Comparison of ENCODE assay signal across 24 mouse cellular contexts in the genomic region with DNA sequence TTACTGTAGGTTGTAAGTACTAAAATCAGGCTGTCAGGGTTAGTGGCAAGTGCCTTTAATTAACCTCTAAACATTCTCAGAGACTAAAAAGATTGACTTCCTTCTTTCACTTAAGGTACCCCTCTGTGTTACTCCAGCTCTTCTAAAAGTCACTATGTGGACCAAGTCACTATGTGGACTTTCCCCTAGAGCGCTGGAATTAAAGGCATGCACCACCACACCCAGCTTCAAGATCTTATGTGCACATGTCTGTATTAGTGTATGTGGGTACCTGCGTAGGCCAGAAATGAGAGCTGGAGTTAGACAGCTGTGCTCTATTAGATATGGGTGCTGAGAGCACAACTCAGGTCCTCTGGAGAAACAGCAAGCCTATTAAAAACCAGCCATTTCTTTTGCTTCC. TPM values are rescaled to one million over a fixed set of nuclear protein-coding genes. Genes with fewer than 3 reads are reported as not detected.
DNase-seq lines count a peak whose midpoint lies in the region; ATAC-seq and TF ChIP-seq lines count a peak whose summit lies in the region.
"Had no signal": no experiment of that assay in that cellular context is flagged by ENCODE, and none has a peak within 500 bp of the region (broad histone marks: within the 10 kb centered on the region; RNA-seq: fewer than 3 reads in every experiment).

No protein-coding gene starts in this region.

- H3K27me3 ChIP-seq in lung, postnatal 0 days (replicated peaks; ENCODE audit: insufficient read depth, low read length) = no peaks in the 10 kb centered on the region
- H3K27me3 ChIP-seq in ES-Bruce4 (ENCODE audit: control insufficient read depth, insufficient read depth, low read length, poor library complexity, severe bottlenecking) = no peaks in the 10 kb centered on the region
- H3K27me3 ChIP-seq in intestine, embryonic 16.5 days (replicated peaks; ENCODE audit: control insufficient read depth, insufficient read depth, low read length) = no peaks in the 10 kb centered on the region
- no peaks in the 10 kb centered on the region for H3K27me3 ChIP-seq in stomach, postnatal 0 days (ENCODE audit: control insufficient read depth, insufficient read depth, low read length)
- H3K27me3 ChIP-seq: embryonic facial prominence, embryonic 12.5 days; embryonic facial prominence, embryonic 15.5 days; hindbrain, embryonic 13.5 days; Patski had no signal

- ATAC-seq in lung, postnatal 0 days = peak; percentile 83
- peak; percentile 58 for ATAC-seq in intestine, embryonic 16.5 days
- ATAC-seq in stomach, postnatal 0 days (ENCODE audit: low FRiP score, low TSS enrichment) = peak; percentile 64; the same call in 1 of the 2 replicates
- ATAC-seq in cerebellum, adult (ENCODE audit: insufficient number of reproducible peaks, low FRiP score, low TSS enrichment) = no peak
- ATAC-seq: CD4-positive, CD25-positive, alpha-beta regulatory T cell, adult 4 months; forebrain, embryonic 14.5 days; hindbrain, embryonic 16.5 days; Patski had no signal

- H3K36me3 ChIP-seq in lung, postnatal 0 days (ENCODE audit: insufficient read depth, low read length) = no peaks in the 10 kb centered on the region
- H3K36me3 ChIP-seq in ES-Bruce4 (ENCODE audit: control insufficient read depth, insufficient read depth, low read length, poor library complexity, severe bottlenecking) = peaks cover 23% of the 10 kb centered on the region
- H3K36me3 ChIP-seq in intestine, embryonic 16.5 days (ENCODE audit: control insufficient read depth, insufficient read depth, low read length) = no peaks in the 10 kb centered on the region
- H3K36me3 ChIP-seq in stomach, postnatal 0 days (ENCODE audit: control insufficient read depth, insufficient read depth, low read length) = no peaks in the 10 kb centered on the region
- H3K36me3 ChIP-seq: embryonic facial prominence, embryonic 12.5 days; embryonic facial prominence, embryonic 15.5 days; hindbrain, embryonic 13.5 days had no signal

- no peak overlapping the region for H3K4me2 ChIP-seq in lung, postnatal 0 days (replicated peaks; ENCODE audit: low read depth, low read length)
- no peak overlapping the region for H3K4me2 ChIP-seq in intestine, embryonic 16.5 days (ENCODE audit: low read depth, low read length)
- no peak overlapping the region for H3K4me2 ChIP-seq in stomach, postnatal 0 days (replicated peaks; ENCODE audit: low read depth)
- H3K4me2 ChIP-seq: embryonic facial prominence, embryonic 12.5 days; embryonic facial prominence, embryonic 15.5 days; heart, embryonic 11.5 days; hindbrain, embryonic 13.5 days had no signal

- no peak overlapping the region for H3K4me3 ChIP-seq in lung, postnatal 0 days (ENCODE audit: low read depth, low read length)
- no peak overlapping the region for H3K4me3 ChIP-seq in lung, adult 2 months (replicated peaks; ENCODE audit: extremely low read depth, low read depth, low read length)
- no peak overlapping the region for H3K4me3 ChIP-seq in ES-Bruce4 (ENCODE audit: low read depth, low read length)
- H3K4me3 ChIP-seq in intestine, embryonic 16.5 days (ENCODE audit: low read length) = no peak overlapping the region
- H3K4me3 ChIP-seq in stomach, postnatal 0 days (ENCODE audit: low read depth, low read length) = no peak overlapping the region
- H3K4me3 ChIP-seq: embryonic facial prominence, embryonic 12.5 days; embryonic facial prominence, embryonic 15.5 days; hindbrain, embryonic 10.5 days; hindbrain, embryonic 13.5 days had no signal

- no peaks in the 10 kb centered on the region for H3K9me3 ChIP-seq in lung, postnatal 0 days (ENCODE audit: low read length)
- H3K9me3 ChIP-seq in ES-Bruce4 (replicated peaks; ENCODE audit: control insufficient read depth, insufficient read depth, low read length, poor library complexity, severe bottlenecking) = no peaks in the 10 kb centered on the region
- no peaks in the 10 kb centered on the region for H3K9me3 ChIP-seq in intestine, embryonic 16.5 days (ENCODE audit: control insufficient read depth, low read length)
- H3K9me3 ChIP-seq in stomach, postnatal 0 days (ENCODE audit: control insufficient read depth, low read length) = no peaks in the 10 kb centered on the region
- H3K9me3 ChIP-seq: embryonic facial prominence, embryonic 12.5 days; embryonic facial prominence, embryonic 15.5 days; G1E; hindbrain, embryonic 10.5 days; hindbrain, embryonic 13.5 days had no signal

- H3K9ac ChIP-seq in lung, postnatal 0 days (replicated peaks; ENCODE audit: low read depth) = no peak overlapping the region
- H3K9ac ChIP-seq in ES-Bruce4 (ENCODE audit: low read depth, poor library complexity, severe bottlenecking) = 0 out of 2 replicates have a peak overlapping the region, but pooled peaks have one; percentile 9
- no peak overlapping the region for H3K9ac ChIP-seq in intestine, embryonic 16.5 days (ENCODE audit: low read depth, low read length)
- no peak overlapping the region for H3K9ac ChIP-seq in stomach, postnatal 0 days (ENCODE audit: low read length)
- H3K9ac ChIP-seq: embryonic facial prominence, embryonic 12.5 days; embryonic facial prominence, embryonic 15.5 days; hindbrain, embryonic 13.5 days had no signal

- DNase-seq in lung, postnatal 0 days (ENCODE audit: low spot score) = peak; percentile 36
- no peak for DNase-seq in lung, adult 2 months
- no peak for DNase-seq in stomach, postnatal 0 days (ENCODE audit: low spot score)
- no peak for DNase-seq in thymus, postnatal 4 days
- DNase-seq: adrenal gland, postnatal 10 days; cerebellum, adult 18-20 months; cerebellum, adult 9-10 months; cerebellum, postnatal 14 days; gastrocnemius, postnatal 25 days; heart, postnatal 36 days; kidney, adult 11 months had no signal

- TF ChIP-seq POLR2A in lung, adult 2 months (IDR thresholded peaks at IDR 0.05; ENCODE audit: borderline replicate concordance, extremely low read depth, low read depth, low read length) = no peak
- no peak for TF ChIP-seq POLR2A in ES-Bruce4 (IDR thresholded peaks at IDR 0.05; ENCODE audit: insufficient read depth, low read length)

- H3K4me1 ChIP-seq in lung, postnatal 0 days (ENCODE audit: insufficient read depth, low read depth, low read length) = peaks cover 6% of the 10 kb centered on the region; the same call in 1 of the 2 replicates
- peaks cover 16% of the 10 kb centered on the region for H3K4me1 ChIP-seq in lung, adult 2 months (ENCODE audit: control insufficient read depth, insufficient read depth, low read length)
- H3K4me1 ChIP-seq in ES-Bruce4 (ENCODE audit: control insufficient read depth, insufficient read depth, low read length) = no peaks in the 10 kb centered on the region
- peaks cover 19% of the 10 kb centered on the region for H3K4me1 ChIP-seq in intestine, embryonic 16.5 days (ENCODE audit: control insufficient read depth, insufficient read depth, low read length)
- H3K4me1 ChIP-seq in stomach, postnatal 0 days (replicated peaks; ENCODE audit: control insufficient read depth, insufficient read depth) = 0 out of 2 replicates have a peak, but pooled peaks cover 2% of the 10 kb centered on the region

- peak; percentile 53 for TF ChIP-seq EP300 in lung, postnatal 0 days (IDR thresholded peaks at IDR 0.05)
- no peak for TF ChIP-seq EP300 in ES-Bruce4 (IDR thresholded peaks at IDR 0.05; ENCODE audit: insufficient read depth, low read depth, low read length)
- no peak for TF ChIP-seq EP300 in stomach, postnatal 0 days (optimal IDR thresholded peaks at IDR 0.05)

- 71% methylated on average over 2 of the region's 2 CpGs for WGBS in lung, postnatal 0 days
- WGBS in lung, adult 2 months = 84% methylated on average over 2 of the region's 2 CpGs
- 72% methylated on average over 2 of the region's 2 CpGs for WGBS in intestine, embryonic 16.5 days
- WGBS in stomach, postnatal 0 days = 63% methylated on average over 2 of the region's 2 CpGs

- TF ChIP-seq CTCF in lung, postnatal 0 days (IDR thresholded peaks at IDR 0.05) = no peak
- TF ChIP-seq CTCF in lung, adult 2 months (IDR thresholded peaks at IDR 0.05; ENCODE audit: insufficient read depth, low read length) = no peak
- TF ChIP-seq CTCF in ES-Bruce4 (IDR thresholded peaks at IDR 0.05; ENCODE audit: low read depth, low read length) = no peak
- no peak for TF ChIP-seq CTCF in stomach, postnatal 0 days (IDR thresholded peaks at IDR 0.05; ENCODE audit: low read depth)

- peak overlapping the region; percentile 39 for H3K27ac ChIP-seq in lung, postnatal 0 days (ENCODE audit: low read length)
- peak overlapping the region; percentile 67 for H3K27ac ChIP-seq in ES-Bruce4 (ENCODE audit: insufficient read depth, low read length)
- no peak overlapping the region for H3K27ac ChIP-seq in intestine, embryonic 16.5 days (ENCODE audit: low read length)
- H3K27ac ChIP-seq in stomach, postnatal 0 days (replicated peaks) = no peak overlapping the region
- H3K27ac ChIP-seq: embryonic facial prominence, embryonic 12.5 days; embryonic facial prominence, embryonic 15.5 days; hindbrain, embryonic 10.5 days; hindbrain, embryonic 13.5 days had no signal

RNA-seq across cellular contexts. Expression of gene Tra2a, which starts 6.0 kb away (rescaled TPM):
- polyA plus RNA-seq in lung, postnatal 0 days (2015; fragmentation: Nextera tagmentation; extraction: Ambion mirVana) = 45.3 and 72.6 TPM in 2 replicates
- polyA plus RNA-seq in lung, adult 2 months (2012; rRNA removed) = 30.8 and 41.0 TPM in 2 replicates
- 312 and 328 TPM in 2 replicates for polyA plus RNA-seq in ES-Bruce4 (2011; ENCODE audit: insufficient read depth, insufficient read length, low read depth, missing spikeins)
- 68.7 and 71.3 TPM in 2 replicates for polyA plus RNA-seq in intestine, embryonic 16.5 days (2015; fragmentation: Nextera tagmentation; extraction: Ambion mirVana)
- 34.6 and 35.4 TPM in 2 replicates for polyA plus RNA-seq in stomach, postnatal 0 days (2015; fragmentation: Nextera tagmentation; extraction: Ambion mirVana)

RNA-seq across cellular contexts. Expression of gene Igf2bp3, which starts 43.1 kb away (rescaled TPM):
- 20.8 and 23.7 TPM in 2 replicates for polyA plus RNA-seq in lung, postnatal 0 days (2015; fragmentation: Nextera tagmentation; extraction: Ambion mirVana)
- 0.03 and 0.07 TPM in 2 replicates for polyA plus RNA-seq in lung, adult 2 months (2012; rRNA removed)
- polyA plus RNA-seq in ES-Bruce4 (2011; ENCODE audit: insufficient read depth, insufficient read length, low read depth, missing spikeins) = 78.2 and 85.8 TPM in 2 replicates
- polyA plus RNA-seq in intestine, embryonic 16.5 days (2015; fragmentation: Nextera tagmentation; extraction: Ambion mirVana) = 78.7 and 81.9 TPM in 2 replicates
- 40.7 and 43.6 TPM in 2 replicates for polyA plus RNA-seq in stomach, postnatal 0 days (2015; fragmentation: Nextera tagmentation; extraction: Ambion mirVana)

Comparison
In these comparisons a context has a peak if more than half of its experiments do, and no peak if none do; other contexts are left out.
1. RNA of gene Igf2bp3, which starts 43.1 kb away (polyA plus RNA-seq): 78.2 to 85.8 TPM in ES-Bruce4, 78.7 to 81.9 TPM in intestine, embryonic 16.5 days, 40.7 to 43.6 TPM in stomach, postnatal 0 days and 20.8 to 23.7 TPM in lung, postnatal 0 days; 0.03 to 0.07 TPM in lung, adult 2 months; every median in the first group is over 10 times any median in the second.
2. H3K27ac ChIP-seq: peak in lung, postnatal 0 days (single experiment) and ES-Bruce4 (single experiment); none in intestine, embryonic 16.5 days (single experiment) and stomach, postnatal 0 days (single experiment).